Mouse (Mus musculus) ES-E14 (cell line): ENCODE measurements at regions not wholly inside any gene's neighbourhood (a gene's known extent, or its start where the extent isn't known, plus 50 kb on each side); places are given as distances from the start of the nearest gene placed in this dataset.

Experiments used
- CHD2 ChIP-seq: IDR thresholded peaks from 2 replicates; pipeline ENCODE4 v1.6.1; 2014; ENCODE audit warnings: mild to moderate bottlenecking, low read depth, low read length, inconsistent platforms
- ZNF384 ChIP-seq: IDR thresholded peaks from 2 replicates; pipeline ENCODE4 v1.6.1; 2012; ENCODE audit warnings: low read depth, low read length, inconsistent platforms

GRCm38 (mm10) chr6:81765831-81766230 lies 157.6 kb upstream of the Gcfc2 start:
- TF ChIP-seq CHD2 (no peak), ZNF384 (no peak)
